Mouse (Mus musculus): ENCODE data around the gene Olfr1054.
"Not testable (repeated sequence)": the region's sequence is repeated elsewhere in the genome, so short reads cannot be mapped to it uniquely, and the experiment has no call there.

Olfr1054 gene

DNA sequence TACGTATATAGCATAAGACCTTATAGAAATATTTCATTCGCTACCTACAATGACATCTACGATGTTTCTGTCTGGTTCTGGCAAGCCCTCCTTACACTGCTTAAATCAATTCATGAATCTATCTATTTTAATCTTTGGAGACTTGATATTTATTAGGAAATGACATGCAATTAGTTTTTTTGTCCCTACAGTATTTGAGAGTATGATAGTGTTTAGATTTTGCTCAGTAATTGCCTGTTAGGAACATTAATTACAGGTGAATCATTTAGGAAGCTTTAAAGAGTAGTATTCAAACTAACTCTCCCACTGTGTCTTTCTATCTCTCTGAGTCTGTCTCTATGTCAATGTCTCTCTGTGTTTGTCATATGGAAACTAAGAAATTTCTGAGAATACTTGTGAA lies at the start of gene Olfr1054:
Olfr1054 (minus strand) TSS at position 101 of the 400 bp plus-strand sequence.
- no peak for DNase-seq

DNA sequence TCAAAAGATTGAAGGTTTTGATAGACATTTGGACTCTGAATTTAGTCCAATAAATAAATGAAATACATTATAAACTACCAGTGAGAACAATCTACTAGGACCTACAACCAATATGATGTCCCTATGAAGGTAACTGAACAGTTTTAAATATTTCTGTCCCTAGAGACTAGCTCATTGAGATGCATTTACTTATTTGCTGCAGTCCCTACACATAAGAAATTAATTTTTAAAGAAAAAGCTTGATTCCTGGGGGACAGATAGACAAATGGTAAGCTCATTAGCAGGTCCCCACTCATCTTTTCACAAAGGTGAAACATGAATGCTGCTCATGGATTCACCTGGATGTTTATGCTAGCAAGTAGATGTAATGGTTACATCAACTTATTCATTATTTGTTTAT lies 43.1 kb upstream of the Olfr1054 start, which contains the start of gene Olfr1057:
Olfr1057 (minus strand) TSS at position 101 of the 400 bp plus-strand sequence.
- DNase-seq = no peak

DNA sequence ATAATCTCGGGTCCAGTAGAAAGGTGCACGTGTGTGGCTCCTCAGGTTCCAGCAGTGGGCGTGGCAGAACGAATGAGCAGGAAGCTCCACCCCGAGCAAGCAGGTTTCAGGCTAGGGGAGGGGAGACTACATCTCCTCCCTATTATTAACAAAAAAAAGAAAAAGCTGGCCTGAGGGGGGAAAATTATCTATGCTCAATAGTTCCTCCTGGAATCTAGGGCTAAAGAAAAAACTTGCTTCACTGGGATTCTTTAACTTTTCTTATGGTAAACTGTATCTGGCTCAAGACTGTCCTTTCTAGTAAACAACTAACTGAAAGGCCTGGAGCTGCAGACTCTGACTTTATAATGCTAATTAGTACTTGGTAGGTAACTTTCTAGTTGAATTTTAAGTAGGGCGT lies 31.1 kb upstream of the Olfr1054 start:
- not testable (repeated sequence) for DNase-seq

DNA sequence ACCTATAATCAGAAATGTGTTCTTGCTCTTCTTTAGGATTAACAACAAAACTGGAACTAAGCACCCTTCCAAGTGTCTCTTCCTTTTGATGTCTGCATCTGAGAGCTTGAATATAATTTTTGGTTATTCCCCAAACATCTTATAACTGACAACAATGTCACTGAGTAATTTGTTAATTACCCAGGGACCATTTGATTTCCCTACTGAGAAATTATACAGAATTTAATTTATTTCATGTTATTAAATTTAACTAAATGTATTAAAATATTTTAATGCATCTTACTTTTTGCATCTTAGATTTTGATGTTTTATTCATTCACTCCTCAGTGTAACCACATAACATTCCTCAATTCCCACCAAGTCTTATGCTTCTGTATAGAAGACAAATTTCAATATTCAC lies 27.1 kb upstream of the Olfr1054 start, which contains the start of gene Olfr1056:
Olfr1056 (minus strand) TSS at position 101 of the 400 bp plus-strand sequence.
- DNase-seq = no peak

DNA sequence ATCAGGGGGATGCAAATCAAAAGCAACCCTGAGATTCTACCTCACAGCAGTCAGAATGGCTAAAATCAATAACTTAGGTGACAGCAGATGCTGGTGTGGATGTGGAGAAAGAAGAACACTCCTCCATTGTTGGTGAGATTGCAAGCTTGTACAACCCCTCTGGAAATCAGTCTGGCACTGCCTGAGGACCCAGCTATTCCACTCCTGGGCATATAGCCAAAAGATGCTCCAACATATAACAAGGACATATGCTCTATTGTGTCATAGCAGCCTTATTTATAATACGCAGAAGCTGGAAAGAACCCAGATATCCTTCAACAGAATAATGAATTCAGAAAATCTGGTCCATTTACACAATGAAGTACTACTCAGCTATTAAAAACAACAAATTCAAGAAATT lies 16.5 kb upstream of the Olfr1054 start:
- not testable (repeated sequence) for DNase-seq

GRCm38 (mm10) chr2:86350184-86350583 lies 15.0 kb upstream of the Olfr1054 start, which contains the start of gene Olfr1055:
Gene Olfr1055 (minus strand): TSS chr2:86350284.
- DNase-seq = no peak

DNA sequence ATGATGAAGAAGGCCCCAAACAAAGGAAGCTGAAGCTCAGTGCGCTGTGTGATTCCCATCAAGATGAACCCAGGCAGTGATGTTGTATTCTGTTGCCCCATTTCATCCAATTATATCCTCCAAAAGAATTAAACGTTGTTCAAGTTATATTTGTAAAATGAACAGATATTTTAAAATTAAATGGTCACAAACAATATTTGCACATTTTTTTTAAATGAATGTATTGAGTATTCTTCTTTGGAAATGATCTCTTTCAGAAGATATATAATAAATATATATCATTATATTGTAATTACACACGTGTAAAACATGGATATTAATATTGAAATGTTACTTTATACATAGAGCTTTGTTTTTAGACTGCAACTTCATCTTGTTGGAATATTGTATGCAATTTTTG lies 20.0 kb downstream of the Olfr1054 start, which contains the start of gene Olfr1053:
Olfr1053 (minus strand) TSS at position 101 of the 400 bp plus-strand sequence.
- DNase-seq = no peak

DNA sequence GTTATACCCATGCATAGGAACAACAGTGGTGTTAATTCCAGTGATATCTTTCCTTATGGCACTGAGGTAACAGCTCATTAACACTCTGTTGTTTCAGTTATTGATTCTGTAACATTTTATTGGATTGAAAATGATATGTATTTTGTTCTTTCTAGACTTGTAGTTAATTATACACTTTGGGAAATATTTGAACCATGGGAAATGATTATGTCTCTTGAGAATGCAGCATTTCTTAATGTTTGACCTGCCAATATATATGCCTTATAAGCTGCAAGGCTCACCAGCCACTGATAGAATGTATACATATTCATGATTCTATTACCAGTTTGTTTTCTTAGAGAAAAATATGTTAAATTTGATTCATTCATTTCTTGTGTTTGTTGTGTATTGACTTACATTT lies 43.1 kb downstream of the Olfr1054 start, which contains the start of gene Olfr1052:
Olfr1052 (plus strand) TSS at position 301 of the 400 bp plus-strand sequence.
- no peak for DNase-seq
